Mouse (Mus musculus) embryonic facial prominence, embryonic 13.5 days (tissue): ENCODE results near the gene Gse1. TPM values are rescaled to one million over a fixed set of nuclear protein-coding genes. Genes with fewer than 3 reads are reported as not detected.

Source experiments
- ATAC-seq: fragments of 200-750 bp; cut with Nextera tagmentation; 2 replicates; pipeline ENCODE4 v1.8.0; 2017; ENCODE audit warnings: low read depth; ENCODE audit not compliant: insufficient number of reproducible peaks, insufficient read depth, low FRiP score, low TSS enrichment
- H3K27ac ChIP-seq: fragments of 300-500 bp; sonication (generic); 2 replicates; pipeline ENCODE4 v1.5.1; 2015; ENCODE audit warnings: moderate library complexity, mild to moderate bottlenecking, inconsistent platforms
- H3K27me3 ChIP-seq: fragments of 300-500 bp; sonication (generic); 2 replicates; pipeline ENCODE4 v1.6.1; 2015; ENCODE audit warnings: mild to moderate bottlenecking, inconsistent platforms
- H3K36me3 ChIP-seq: fragments of 300-500 bp; sonication (generic); 2 replicates; pipeline ENCODE4 v1.6.1; 2015; ENCODE audit warnings: mild to moderate bottlenecking, inconsistent platforms
- H3K4me1 ChIP-seq: fragments of 300-500 bp; sonication (generic); 2 replicates; pipeline ENCODE4 v1.6.1; 2015; ENCODE audit warnings: inconsistent platforms
- H3K4me2 ChIP-seq: fragments of 300-500 bp; sonication (generic); 2 replicates; pipeline ENCODE4 v1.6.1; 2015; ENCODE audit warnings: moderate library complexity, mild to moderate bottlenecking, inconsistent platforms
- H3K4me3 ChIP-seq: fragments of 300-500 bp; sonication (generic); 2 replicates; pipeline ENCODE4 v1.5.1; 2015; ENCODE audit warnings: mild to moderate bottlenecking, inconsistent platforms
- H3K9ac ChIP-seq: fragments of 300-500 bp; sonication (generic); 2 replicates; pipeline ENCODE4 v1.6.1; 2015; ENCODE audit warnings: mild to moderate bottlenecking, inconsistent platforms
- H3K9me3 ChIP-seq: fragments of 300-500 bp; sonication (generic); 2 replicates; pipeline ENCODE4 v1.6.1; 2016; ENCODE audit warnings: inconsistent platforms
- WGBS: fragments of 180-500 bp; shearing (Covaris S2); methylation state at CpG from one replicate; pipeline ENCODE4 v1.1.7; 2015; ENCODE audit warnings: mixed read lengths; 5-methylcytosine and 5-hydroxymethylcytosine counted together
- polyA plus RNA-seq: library from polyadenylated mRNA; unstranded; fragments of >200 nt; fragmentation: Nextera tagmentation; extraction: Ambion mirVana; gene quantifications from 2 replicates; pipeline ENCODE4 v1.2.1, GENCODE M21; 2015

The Gse1 gene
- polyA plus RNA-seq, 1 experiment from 2014 or later: 8.6 TPM

DNA sequence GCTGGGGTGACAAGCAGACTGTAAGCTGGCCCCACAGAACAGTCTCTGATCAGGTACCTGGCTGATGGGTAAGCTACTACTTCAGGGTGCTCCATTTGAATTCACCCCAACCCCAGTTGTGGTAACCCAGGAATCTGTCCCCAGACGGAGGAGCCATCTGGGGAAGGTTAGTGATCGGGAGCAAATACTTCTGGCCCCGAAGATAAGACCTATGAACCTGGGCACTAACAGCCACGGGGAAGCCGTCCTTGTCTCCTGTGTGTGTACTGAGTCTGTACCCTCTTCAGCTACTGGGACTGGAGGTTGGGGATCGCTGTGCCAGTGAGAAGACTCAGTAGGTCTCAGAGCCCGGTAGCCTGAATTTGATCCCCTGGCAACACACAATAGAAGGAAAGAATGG, 173.5 kb downstream of the Gse1 start:
- H3K4me3 ChIP-seq: no peak overlapping the region
- H3K27me3 ChIP-seq: no peaks in the 10 kb centered on the region
- no peaks in the 10 kb centered on the region for H3K9me3 ChIP-seq
- H3K4me2 ChIP-seq: no peak overlapping the region
- ATAC-seq: no peak
- H3K36me3 ChIP-seq: no peaks in the 10 kb centered on the region
- H3K9ac ChIP-seq: no peak overlapping the region
- peaks cover 43% of the 10 kb centered on the region for H3K4me1 ChIP-seq
- WGBS: 80% methylated on average over 7 of the region's 7 CpGs
- no peak overlapping the region for H3K27ac ChIP-seq

DNA sequence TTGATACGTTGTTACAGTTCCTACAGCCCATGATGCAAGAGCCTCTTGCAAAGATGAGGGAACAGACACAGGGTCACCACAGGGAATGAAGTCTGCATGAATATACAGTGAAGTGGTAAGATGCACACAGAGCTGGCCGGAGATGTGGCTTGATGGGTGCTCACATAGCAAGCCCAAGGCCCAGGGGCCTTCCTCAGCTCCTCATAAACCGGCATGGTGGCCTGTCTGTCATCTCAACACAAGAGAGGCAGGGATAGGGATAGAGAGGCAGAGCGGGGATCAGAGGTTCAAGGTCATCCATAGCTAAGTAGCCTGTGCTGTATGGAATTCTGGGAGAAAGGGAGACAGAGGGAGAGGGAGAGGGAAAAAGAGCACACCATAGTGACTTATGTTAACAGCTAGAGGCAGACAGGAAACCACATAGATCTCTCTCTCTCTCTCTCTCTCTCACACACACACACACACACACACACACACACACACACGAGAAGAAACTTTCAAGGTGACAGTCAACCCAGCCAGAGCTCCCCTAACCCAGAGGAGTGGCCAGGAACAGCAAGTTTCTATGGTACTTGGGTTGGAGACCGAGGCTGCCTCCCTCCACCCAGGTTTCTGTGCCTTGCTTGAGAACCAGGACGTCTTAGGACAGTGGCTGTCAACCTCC, 175.5 kb downstream of the Gse1 start:
- Histone ChIP-seq H3K9me3 (no peaks in the 10 kb centered on the region), H3K4me2 (no peak overlapping the region), H3K4me1 (peaks cover 42% of the 10 kb centered on the region), H3K27ac (no peak overlapping the region), H3K9ac (no peak overlapping the region), H3K36me3 (no peaks in the 10 kb centered on the region), H3K4me3 (no peak overlapping the region), H3K27me3 (no peaks in the 10 kb centered on the region)
- 77% methylated on average over 7 of the region's 7 CpGs for WGBS
- ATAC-seq: no peak

DNA sequence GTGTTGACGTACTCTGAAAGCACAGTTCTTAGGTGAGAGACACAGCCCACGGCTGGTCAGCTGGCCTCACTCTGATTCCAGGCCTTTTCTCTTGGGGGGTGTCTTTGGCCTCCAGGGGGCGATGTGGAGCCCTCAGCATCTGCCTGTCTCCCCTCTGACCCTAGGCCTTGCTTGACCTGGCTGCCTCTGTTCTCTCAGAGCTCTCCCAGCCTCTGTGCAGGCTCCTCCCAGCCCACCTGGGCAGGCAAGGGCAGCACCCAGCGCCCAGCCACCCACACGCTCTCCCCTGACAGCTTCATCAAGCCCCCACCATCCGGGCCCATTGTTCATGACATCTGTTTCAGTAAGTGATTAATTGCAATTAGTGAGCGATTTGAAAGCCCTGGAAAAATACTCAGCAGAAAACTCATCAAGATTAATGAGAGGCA, 176.4 kb downstream of the Gse1 start:
- 57% methylated on average over 7 of the region's 7 CpGs for WGBS
- ATAC-seq: no peak
- Histone ChIP-seq H3K36me3 (no peaks in the 10 kb centered on the region), H3K9ac (no peak overlapping the region), H3K27me3 (no peaks in the 10 kb centered on the region), H3K4me3 (no peak overlapping the region), H3K27ac (no peak overlapping the region), H3K9me3 (no peaks in the 10 kb centered on the region), H3K4me2 (no peak overlapping the region), H3K4me1 (peaks cover 42% of the 10 kb centered on the region)

DNA sequence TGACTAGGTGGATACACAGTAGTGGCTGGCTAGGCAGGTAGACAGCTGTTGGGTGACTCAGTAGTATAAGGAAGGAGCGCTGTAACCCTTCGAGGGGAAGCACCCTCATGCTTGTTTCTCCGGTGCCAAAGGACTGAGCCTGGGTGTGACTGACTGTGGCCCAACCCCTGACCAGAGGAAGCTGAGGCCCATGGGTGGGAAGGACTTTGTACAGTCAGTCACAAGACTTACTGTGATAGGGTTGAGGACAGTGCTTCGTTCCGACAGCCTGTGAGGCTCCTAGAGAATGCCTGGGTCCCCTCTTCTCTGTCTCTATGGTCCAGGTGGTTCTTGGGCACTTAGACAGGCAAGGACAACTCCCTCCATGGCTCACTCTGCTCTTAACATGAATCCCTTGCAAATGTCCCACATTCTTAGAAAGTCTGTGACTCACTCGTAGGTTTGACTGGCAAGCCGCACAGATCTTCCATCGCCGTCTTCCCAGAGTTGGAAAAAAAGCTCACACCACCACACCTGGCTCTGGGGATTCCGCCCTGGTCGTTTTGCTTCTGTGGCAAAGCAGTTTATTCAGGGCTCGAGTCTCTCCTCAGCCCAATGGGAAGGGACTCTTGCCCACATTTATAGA, 177.9 kb downstream of the Gse1 start:
- WGBS: 87% methylated on average over 12 of the region's 12 CpGs

DNA sequence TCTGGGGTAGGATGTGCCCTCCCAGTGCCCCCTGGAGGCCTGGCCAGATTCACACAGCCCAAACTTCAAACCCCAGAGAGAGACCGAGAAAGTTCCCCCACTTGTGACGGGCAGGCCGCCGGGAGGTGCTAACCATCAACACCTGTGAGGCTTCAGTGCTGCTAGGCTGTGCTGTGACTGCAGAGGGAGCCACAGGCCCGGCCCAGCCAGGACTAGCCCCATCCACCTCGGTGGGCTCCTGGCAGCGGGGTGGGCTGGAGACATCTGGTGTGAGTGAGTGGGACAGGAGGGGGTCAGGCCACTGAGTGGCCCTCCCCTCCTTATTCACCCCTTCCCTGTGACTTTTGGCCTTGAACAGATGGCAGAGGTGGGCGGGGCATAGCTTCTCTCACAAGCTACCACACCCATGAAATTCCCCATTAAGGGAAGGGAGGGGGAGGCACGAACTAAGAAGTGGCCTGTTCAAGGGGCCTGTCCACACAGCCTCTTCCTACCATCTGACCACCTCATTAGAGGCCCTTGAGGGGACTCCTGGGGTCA, 179.5 kb downstream of the Gse1 start:
- Histone ChIP-seq H3K4me2 (no peak overlapping the region), H3K27ac (peak overlapping the region; percentile 36; the same call in 1 of the 2 replicates), H3K27me3 (no peaks in the 10 kb centered on the region), H3K9ac (no peak overlapping the region), H3K4me3 (no peak overlapping the region), H3K36me3 (no peaks in the 10 kb centered on the region), H3K9me3 (no peaks in the 10 kb centered on the region), H3K4me1 (peaks cover 52% of the 10 kb centered on the region)
- no peak for ATAC-seq
- WGBS: 7% methylated on average over 9 of the region's 9 CpGs

More for the DNA sequence above, 177.9 kb downstream of the Gse1 start:
- Histone ChIP-seq H3K4me2 (no peak overlapping the region), H3K4me3 (no peak overlapping the region), H3K4me1 (peaks cover 45% of the 10 kb centered on the region), H3K9ac (no peak overlapping the region), H3K9me3 (no peaks in the 10 kb centered on the region), H3K27me3 (no peaks in the 10 kb centered on the region), H3K27ac (no peak overlapping the region), H3K36me3 (no peaks in the 10 kb centered on the region)
- ATAC-seq: no peak

DNA sequence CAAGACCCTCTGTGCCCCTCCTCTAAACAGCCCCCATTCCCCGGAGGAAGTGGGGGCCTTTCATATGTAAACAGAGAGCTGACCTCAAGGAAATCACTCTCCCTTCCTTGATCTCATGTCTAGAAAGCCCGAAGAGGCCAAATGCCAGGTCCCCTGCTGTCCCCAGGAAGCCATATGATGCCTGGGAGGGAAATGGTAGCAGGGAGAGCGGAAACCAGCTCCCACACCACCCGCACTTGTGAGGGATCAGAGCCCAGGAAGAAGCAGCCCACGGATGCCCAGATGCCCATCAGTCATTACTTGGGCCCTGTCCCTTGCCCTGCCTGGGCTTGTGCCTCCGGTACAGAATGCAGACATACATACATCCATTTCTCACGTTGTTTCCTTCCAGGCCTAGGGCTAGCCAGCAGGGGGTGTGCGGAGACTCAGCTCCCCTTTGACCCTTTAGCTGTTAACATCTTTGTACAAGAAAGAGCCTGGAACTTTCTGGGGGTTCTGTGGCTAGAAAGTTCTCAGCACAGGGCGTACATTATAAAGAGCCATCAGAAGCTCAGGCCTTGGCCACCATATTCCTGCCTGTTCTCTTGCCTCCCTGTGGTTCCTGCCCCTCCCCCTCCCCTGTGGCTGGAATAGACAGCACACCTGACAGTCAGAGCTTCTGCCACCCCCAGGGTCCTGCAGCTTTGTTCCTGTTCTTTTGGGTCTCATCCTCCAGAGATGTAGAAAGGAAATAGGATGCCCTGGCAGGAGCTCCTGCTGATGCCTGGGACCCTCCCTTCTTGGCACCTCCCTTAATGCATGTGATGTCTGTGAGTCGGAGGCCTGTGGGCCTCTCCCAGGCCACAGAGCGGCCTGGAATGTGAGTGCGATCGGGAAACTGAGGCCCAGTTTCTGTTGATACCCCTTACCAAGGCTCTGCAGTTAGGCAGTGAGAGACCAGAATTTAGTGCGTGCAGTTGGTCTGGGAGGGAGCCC, 180.3 kb downstream of the Gse1 start:
- peak overlapping the region; percentile 36; the same call in 1 of the 2 replicates for H3K27ac ChIP-seq
- 38% methylated on average over 14 of the region's 14 CpGs for WGBS
- H3K9ac ChIP-seq: 0 out of 2 replicates have a peak overlapping the region, but pooled peaks have one; percentile 16

DNA sequence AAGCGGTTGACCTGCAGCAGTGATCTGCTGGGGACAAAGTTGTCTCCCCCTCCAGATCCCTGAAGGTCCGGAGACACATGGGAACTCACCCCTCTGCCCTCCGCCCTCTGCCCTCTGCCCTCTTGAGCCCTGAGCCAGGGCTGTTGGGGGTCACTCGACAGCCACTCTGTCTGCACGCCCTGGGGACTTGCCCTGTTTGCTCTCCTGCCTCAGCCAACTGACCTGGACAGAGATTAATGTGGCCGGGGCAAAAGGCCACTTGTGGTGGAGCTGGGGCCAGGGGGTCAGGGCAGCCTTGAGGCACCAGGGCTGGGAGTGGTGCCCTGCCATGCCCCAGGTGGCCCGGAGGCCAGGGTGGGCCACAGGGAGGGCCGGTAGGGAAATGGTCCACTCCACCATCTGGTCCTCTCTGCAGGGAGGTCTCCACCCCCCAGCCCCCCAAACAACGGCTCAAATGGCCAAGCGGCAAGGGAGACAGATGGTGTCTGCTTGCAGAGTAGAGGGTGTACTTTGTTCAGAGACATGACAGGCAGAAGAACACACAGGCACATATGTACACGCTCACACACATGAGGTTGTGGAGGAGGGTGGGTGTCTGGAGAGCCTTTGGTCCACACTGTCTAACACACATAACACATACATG, 181.2 kb downstream of the Gse1 start:
- Histone ChIP-seq H3K4me2 (no peak overlapping the region), H3K4me3 (no peak overlapping the region), H3K9me3 (no peaks in the 10 kb centered on the region), H3K36me3 (no peaks in the 10 kb centered on the region), H3K4me1 (peaks cover 65% of the 10 kb centered on the region), H3K27me3 (no peaks in the 10 kb centered on the region), H3K27ac (no peak overlapping the region), H3K9ac (no peak overlapping the region)
- ATAC-seq: no peak
- WGBS: 34% methylated on average over 11 of the region's 11 CpGs

More for the DNA sequence above, 180.3 kb downstream of the Gse1 start:
- Histone ChIP-seq H3K4me2 (no peak overlapping the region), H3K9me3 (no peaks in the 10 kb centered on the region), H3K4me1 (peaks cover 59% of the 10 kb centered on the region), H3K27me3 (no peaks in the 10 kb centered on the region), H3K36me3 (no peaks in the 10 kb centered on the region), H3K4me3 (no peak overlapping the region)
- no peak for ATAC-seq

DNA sequence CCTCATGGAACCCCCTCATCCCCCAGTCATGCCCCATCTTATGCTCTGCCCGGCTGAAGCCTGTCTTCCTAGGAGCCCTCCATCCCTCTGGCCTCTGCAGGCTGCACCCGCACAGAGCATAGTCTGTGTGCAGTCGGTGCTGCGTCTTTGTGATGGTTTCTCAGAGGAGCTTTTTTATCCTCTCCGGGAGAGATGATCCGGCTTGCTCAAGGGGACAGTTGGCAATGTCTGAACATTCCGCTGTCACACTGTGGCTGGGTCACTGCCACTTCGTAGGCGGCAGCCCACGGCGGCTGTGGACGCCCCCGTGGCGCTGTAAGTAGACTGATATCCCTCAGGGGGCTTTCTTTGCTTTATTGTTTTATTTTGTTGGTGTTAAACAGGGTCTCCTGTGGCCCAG, 182.8 kb downstream of the Gse1 start:
- peaks cover 79% of the 10 kb centered on the region for H3K4me1 ChIP-seq
- no peak overlapping the region for H3K9ac ChIP-seq
- no peak overlapping the region for H3K4me3 ChIP-seq
- H3K27me3 ChIP-seq: no peaks in the 10 kb centered on the region
- no peak overlapping the region for H3K27ac ChIP-seq
- no peak overlapping the region for H3K4me2 ChIP-seq
- no peak for ATAC-seq
- no peaks in the 10 kb centered on the region for H3K36me3 ChIP-seq
- 55% methylated on average over 14 of the region's 14 CpGs for whole genome bisulfite sequencing
- H3K9me3 ChIP-seq: no peaks in the 10 kb centered on the region

DNA sequence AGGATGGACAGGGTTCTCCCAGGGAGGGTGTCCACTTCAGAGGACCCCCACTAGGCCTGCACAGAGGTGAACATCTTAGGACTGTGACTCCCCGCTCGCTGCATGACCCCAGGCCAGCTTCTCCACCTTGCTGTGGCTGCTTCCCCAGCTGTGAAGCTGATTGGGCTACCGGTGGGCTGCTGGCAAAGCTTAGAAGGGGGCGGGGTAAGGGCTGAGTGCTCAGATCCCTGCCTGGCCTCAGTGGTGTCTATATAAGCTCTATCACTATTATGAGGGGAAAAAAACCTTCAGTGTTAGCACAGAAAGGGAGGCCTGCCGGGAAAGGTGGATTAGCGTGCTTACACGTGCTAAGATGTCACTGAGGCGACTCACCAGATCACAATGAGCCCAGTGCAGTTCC, 183.6 kb downstream of the Gse1 start:
- Histone ChIP-seq H3K9ac (no peak overlapping the region), H3K36me3 (no peaks in the 10 kb centered on the region), H3K27ac (no peak overlapping the region), H3K4me3 (no peak overlapping the region), H3K27me3 (no peaks in the 10 kb centered on the region), H3K4me2 (no peak overlapping the region), H3K4me1 (peaks cover 87% of the 10 kb centered on the region), H3K9me3 (no peaks in the 10 kb centered on the region)
- ATAC-seq: no peak
- 47% methylated on average over 8 of the region's 8 CpGs for WGBS

DNA sequence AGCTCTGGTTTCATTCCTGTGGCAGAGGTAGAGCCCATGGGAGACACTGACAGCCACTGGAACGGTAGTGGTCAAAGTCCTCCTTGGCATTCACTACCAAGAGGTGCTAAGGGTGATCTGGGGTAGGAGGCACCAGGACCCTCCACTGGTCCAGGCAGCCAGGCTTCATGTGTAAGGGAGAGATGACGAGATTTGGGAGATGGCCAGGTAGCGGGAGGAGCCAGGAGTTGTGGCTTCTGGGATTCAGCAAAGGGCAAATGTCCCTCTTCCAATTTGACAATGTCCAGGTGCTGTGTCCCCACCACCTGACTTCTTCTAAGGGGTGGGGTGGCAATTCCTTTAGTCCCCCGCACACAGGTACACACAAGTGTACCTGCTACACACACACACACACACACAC, 184.1 kb downstream of the Gse1 start:
- Histone ChIP-seq H3K27ac (no peak overlapping the region), H3K36me3 (no peaks in the 10 kb centered on the region), H3K4me1 (peaks cover 87% of the 10 kb centered on the region), H3K9ac (no peak overlapping the region), H3K4me2 (no peak overlapping the region), H3K9me3 (no peaks in the 10 kb centered on the region), H3K4me3 (no peak overlapping the region), H3K27me3 (no peaks in the 10 kb centered on the region)
- ATAC-seq: no peak
- WGBS: 85% methylated on average over 4 of the region's 4 CpGs
